Mouse (Mus musculus) stomach, embryonic 14.5 days (tissue): ENCODE results near the gene Cd96. TPM values are rescaled to one million over a fixed set of nuclear protein-coding genes. Genes with fewer than 3 reads are reported as not detected.

Experiments used
- ATAC-seq: fragments of 200-750 bp; cut with Nextera tagmentation; 2 replicates; pipeline ENCODE4 v1.8.0; 2017; ENCODE audit warnings: low read depth, moderate TSS enrichment; ENCODE audit not compliant: insufficient number of reproducible peaks, insufficient read depth, low FRiP score
- H3K27ac ChIP-seq: fragments of 300-500 bp; sonication (generic); 2 replicates; pipeline ENCODE4 v1.5.1; 2014; ENCODE audit warnings: mild to moderate bottlenecking, low read length, moderate library complexity, mixed read lengths
- H3K27me3 ChIP-seq: fragments of 300-500 bp; sonication (generic); 2 replicates; pipeline ENCODE4 v1.6.1; 2014; ENCODE audit warnings: low read length, control low read depth, mixed read lengths; ENCODE audit not compliant: control insufficient read depth, insufficient read depth
- H3K36me3 ChIP-seq: fragments of 300-500 bp; sonication (generic); 2 replicates; pipeline ENCODE4 v1.6.1; 2014; ENCODE audit warnings: mild to moderate bottlenecking, control low read depth, low read length, moderate library complexity, mixed read lengths; ENCODE audit not compliant: control insufficient read depth, insufficient read depth
- H3K4me1 ChIP-seq: fragments of 300-500 bp; sonication (generic); 2 replicates; pipeline ENCODE4 v1.6.1; 2014; ENCODE audit warnings: low read length, control low read depth, mixed read lengths; ENCODE audit not compliant: control insufficient read depth, insufficient read depth
- H3K4me2 ChIP-seq: fragments of 300-500 bp; sonication (generic); replicated peaks from 2 replicates; pipeline ENCODE4 v1.6.1; 2014; ENCODE audit warnings: low read depth, low read length, control low read depth
- H3K4me3 ChIP-seq: fragments of 300-500 bp; sonication (generic); 2 replicates; pipeline ENCODE4 v1.5.1; 2014; ENCODE audit warnings: low read depth, low read length, control low read depth
- H3K9ac ChIP-seq: fragments of 300-500 bp; sonication (generic); replicated peaks from 2 replicates; pipeline ENCODE4 v1.6.1; 2014; ENCODE audit warnings: low read depth, mild to moderate bottlenecking, control low read depth, low read length, moderate library complexity, mixed read lengths
- H3K9me3 ChIP-seq: fragments of 300-500 bp; sonication (generic); 2 replicates; pipeline ENCODE4 v1.6.1; 2016; ENCODE audit warnings: low read depth, low read length, control low read depth; ENCODE audit not compliant: control insufficient read depth
- WGBS: fragments of 180-500 bp; shearing (Covaris S2); extraction: QIAGEN DNeasy Blood & Tissue Kit; methylation state at CpG from one replicate; pipeline ENCODE4 v1.1.7; 2014; 5-methylcytosine and 5-hydroxymethylcytosine counted together
- polyA plus RNA-seq: library from polyadenylated mRNA; unstranded; fragments of >200 nt; fragmentation: Nextera tagmentation; extraction: Ambion mirVana; gene quantifications from 2 replicates; pipeline ENCODE4 v1.2.1, GENCODE M21; 2014

Cd96 gene
- polyA plus RNA-seq, 1 experiment from 2014 or later = 0.19 TPM

DNA sequence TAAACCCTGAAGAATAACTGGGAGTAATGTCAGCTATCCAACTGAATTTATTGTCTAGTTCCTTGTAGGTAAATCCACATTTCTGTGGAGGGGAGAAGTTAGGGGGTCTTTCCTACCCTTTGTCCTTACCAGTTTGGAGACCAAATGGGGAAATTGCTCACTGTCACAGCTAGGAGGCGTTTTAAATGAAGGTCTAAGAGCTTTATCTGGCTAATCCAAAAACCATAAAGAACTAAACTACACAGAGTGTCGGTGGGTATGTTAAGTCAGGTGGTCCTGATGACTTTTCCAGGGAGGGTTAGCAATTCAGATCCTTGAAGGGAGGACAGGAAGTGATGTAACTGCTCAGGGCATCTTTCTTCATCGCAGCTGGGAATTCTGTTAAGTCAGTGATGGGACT lies 556 bp upstream of the Cd96 start:
- H3K9ac ChIP-seq = no peak overlapping the region
- H3K27me3 ChIP-seq = no peaks in the 10 kb centered on the region
- no peak overlapping the region for H3K27ac ChIP-seq
- no peaks in the 10 kb centered on the region for H3K4me1 ChIP-seq
- ATAC-seq = no peak
- 46% methylated on average over 3 of the region's 3 CpGs for WGBS
- H3K4me2 ChIP-seq = no peak overlapping the region
- no peaks in the 10 kb centered on the region for H3K36me3 ChIP-seq
- H3K9me3 ChIP-seq = no peaks in the 10 kb centered on the region
- no peak overlapping the region for H3K4me3 ChIP-seq

- Histone ChIP-seq H3K4me3 (no peak overlapping the region), H3K9me3 (no peaks in the 10 kb centered on the region), H3K27ac (no peak overlapping the region), H3K27me3 (no peaks in the 10 kb centered on the region), H3K9ac (no peak overlapping the region), H3K4me2 (no peak overlapping the region), H3K36me3 (no peaks in the 10 kb centered on the region), H3K4me1 (no peaks in the 10 kb centered on the region)
- no peak for ATAC-seq
- WGBS = 83% methylated on average over 3 of the region's 3 CpGs
Observed at GRCm38 (mm10) chr16:46117645-46118044, 2.4 kb downstream of the Cd96 start.

- H3K9ac ChIP-seq = no peak overlapping the region
- H3K27ac ChIP-seq = no peak overlapping the region
- H3K27me3 ChIP-seq = no peaks in the 10 kb centered on the region
- ATAC-seq = no peak
- H3K36me3 ChIP-seq = no peaks in the 10 kb centered on the region
- no peak overlapping the region for H3K4me3 ChIP-seq
- no peaks in the 10 kb centered on the region for H3K9me3 ChIP-seq
- H3K4me2 ChIP-seq = no peak overlapping the region
- WGBS = 67% methylated on average over 2 of the region's 2 CpGs
- H3K4me1 ChIP-seq = no peaks in the 10 kb centered on the region
Observed at GRCm38 (mm10) chr16:46114727-46115126, 5.3 kb downstream of the Cd96 start.

DNA sequence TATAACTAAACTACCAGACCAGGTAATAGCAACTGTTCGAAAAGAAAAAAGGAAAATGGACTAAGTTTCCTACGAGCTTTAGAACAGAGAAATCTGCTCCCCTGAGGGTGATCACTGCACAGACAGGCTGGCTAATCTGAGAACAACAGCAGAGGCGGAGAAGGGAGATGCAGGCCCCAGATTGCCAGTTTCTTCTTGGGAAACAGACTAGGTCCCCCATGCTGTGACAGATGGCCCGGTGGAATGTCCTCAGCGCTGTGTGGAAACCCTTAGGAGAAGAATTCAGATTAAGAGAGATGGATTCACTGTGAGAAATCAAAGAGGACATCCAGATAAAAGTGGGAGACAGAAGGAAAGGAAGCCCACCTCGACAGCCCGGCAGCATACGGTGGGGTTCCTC lies 10.5 kb downstream of the Cd96 start:
- Histone ChIP-seq H3K4me1 (no peaks in the 10 kb centered on the region), H3K9me3 (no peaks in the 10 kb centered on the region), H3K4me3 (no peak overlapping the region), H3K27me3 (no peaks in the 10 kb centered on the region), H3K4me2 (no peak overlapping the region), H3K27ac (no peak overlapping the region), H3K36me3 (no peaks in the 10 kb centered on the region), H3K9ac (no peak overlapping the region)
- WGBS = 59% methylated on average over 8 of the region's 8 CpGs
- no peak for ATAC-seq

GRCm38 (mm10) chr16:46107431-46107830 lies 12.6 kb downstream of the Cd96 start:
- no peak overlapping the region for H3K4me2 ChIP-seq
- ATAC-seq = no peak
- H3K4me3 ChIP-seq = no peak overlapping the region
- H3K27ac ChIP-seq = no peak overlapping the region
- H3K4me1 ChIP-seq = no peaks in the 10 kb centered on the region
- no peak overlapping the region for H3K9ac ChIP-seq
- H3K27me3 ChIP-seq = no peaks in the 10 kb centered on the region
- 73% methylated on average over 4 of the region's 4 CpGs for WGBS
- no peaks in the 10 kb centered on the region for H3K9me3 ChIP-seq
- H3K36me3 ChIP-seq = no peaks in the 10 kb centered on the region

GRCm38 (mm10) chr16:46104491-46104890 lies 15.6 kb downstream of the Cd96 start:
- 82% methylated on average over 9 of the region's 9 CpGs for WGBS
- Histone ChIP-seq H3K27ac (no peak overlapping the region), H3K27me3 (no peaks in the 10 kb centered on the region), H3K4me1 (no peaks in the 10 kb centered on the region), H3K36me3 (no peaks in the 10 kb centered on the region), H3K4me3 (no peak overlapping the region), H3K9ac (no peak overlapping the region), H3K4me2 (no peak overlapping the region), H3K9me3 (no peaks in the 10 kb centered on the region)
- ATAC-seq = no peak

- no peaks in the 10 kb centered on the region for H3K36me3 ChIP-seq
- no peak overlapping the region for H3K4me2 ChIP-seq
- no peak overlapping the region for H3K4me3 ChIP-seq
- no peak overlapping the region for H3K27ac ChIP-seq
- ATAC-seq = no peak
- 50% methylated on average over 2 of the region's 2 CpGs for WGBS
- no peak overlapping the region for H3K9ac ChIP-seq
- H3K27me3 ChIP-seq = no peaks in the 10 kb centered on the region
- no peaks in the 10 kb centered on the region for H3K9me3 ChIP-seq
- no peaks in the 10 kb centered on the region for H3K4me1 ChIP-seq
Observed at GRCm38 (mm10) chr16:46101748-46102147, 18.3 kb downstream of the Cd96 start.

DNA sequence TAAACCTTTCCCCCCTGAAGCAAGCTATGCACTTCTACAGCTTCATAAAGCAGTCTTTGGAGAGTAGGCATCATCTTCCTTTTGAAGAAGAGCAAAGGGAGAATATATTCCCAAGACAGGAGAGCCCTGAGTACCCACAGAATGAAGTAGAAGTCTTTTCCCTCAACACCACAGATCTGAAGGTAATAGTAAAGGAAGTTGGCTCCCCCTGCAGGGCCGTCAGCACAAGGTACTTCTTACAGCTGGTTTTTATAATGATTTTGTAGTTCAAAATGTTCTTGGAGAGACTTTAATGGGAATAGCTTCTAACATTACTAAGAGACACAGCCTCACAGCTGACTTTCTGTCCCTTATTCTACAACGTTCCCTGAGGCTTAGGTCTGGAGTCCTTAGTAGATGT lies 19.8 kb downstream of the Cd96 start:
- ATAC-seq = no peak
- no peak overlapping the region for H3K4me3 ChIP-seq
- H3K27ac ChIP-seq = no peak overlapping the region
- H3K27me3 ChIP-seq = no peaks in the 10 kb centered on the region
- no peak overlapping the region for H3K9ac ChIP-seq
- no peak overlapping the region for H3K4me2 ChIP-seq
- no peaks in the 10 kb centered on the region for H3K36me3 ChIP-seq
- H3K9me3 ChIP-seq = no peaks in the 10 kb centered on the region
- WGBS = 51% methylated on average over 2 of the region's 2 CpGs
- H3K4me1 ChIP-seq = no peaks in the 10 kb centered on the region

- Histone ChIP-seq H3K36me3 (no peaks in the 10 kb centered on the region), H3K4me1 (no peaks in the 10 kb centered on the region), H3K4me2 (no peak overlapping the region), H3K4me3 (no peak overlapping the region), H3K9ac (no peak overlapping the region), H3K27me3 (no peaks in the 10 kb centered on the region), H3K9me3 (no peaks in the 10 kb centered on the region), H3K27ac (no peak overlapping the region)
- no peak for ATAC-seq
- WGBS = 64% methylated on average over 9 of the region's 9 CpGs
Observed at GRCm38 (mm10) chr16:46097421-46097820, 22.6 kb downstream of the Cd96 start.
